Mouse (Mus musculus) midbrain, embryonic 13.5 days (tissue): ENCODE measurements around the gene Ipo5. TPM values are rescaled to one million over a fixed set of nuclear protein-coding genes. Genes with fewer than 3 reads are reported as not detected.

Source experiments
- ATAC-seq: fragments of 200-750 bp; cut with Nextera tagmentation; 2 replicates; pipeline ENCODE4 v1.8.0; 2017; ENCODE audit warnings: mild to moderate bottlenecking, moderate TSS enrichment, moderate library complexity
- H3K27ac ChIP-seq: fragments of 300-500 bp; sonication (generic); 2 replicates; pipeline ENCODE4 v1.5.1; 2015; ENCODE audit warnings: inconsistent platforms, mild to moderate bottlenecking, moderate library complexity
- H3K27me3 ChIP-seq: fragments of 300-500 bp; sonication (generic); 2 replicates; pipeline ENCODE4 v1.6.1; 2015; ENCODE audit warnings: mild to moderate bottlenecking, inconsistent platforms
- H3K36me3 ChIP-seq: fragments of 300-500 bp; sonication (generic); 2 replicates; pipeline ENCODE4 v1.6.1; 2015; ENCODE audit warnings: mild to moderate bottlenecking, inconsistent platforms
- H3K4me1 ChIP-seq: fragments of 300-500 bp; sonication (generic); replicated peaks from 2 replicates; pipeline ENCODE4 v1.6.1; 2015; ENCODE audit warnings: inconsistent platforms
- H3K4me2 ChIP-seq: fragments of 300-500 bp; sonication (generic); replicated peaks from 2 replicates; pipeline ENCODE4 v1.6.1; 2015; ENCODE audit warnings: moderate library complexity, mild to moderate bottlenecking, inconsistent platforms
- H3K4me3 ChIP-seq: fragments of 300-500 bp; sonication (generic); replicated peaks from 2 replicates; pipeline ENCODE4 v1.5.1; 2015; ENCODE audit warnings: mild to moderate bottlenecking, inconsistent platforms
- H3K9ac ChIP-seq: fragments of 300-500 bp; sonication (generic); replicated peaks from 2 replicates; pipeline ENCODE4 v1.6.1; 2015; ENCODE audit warnings: mild to moderate bottlenecking, inconsistent platforms
- H3K9me3 ChIP-seq: fragments of 300-500 bp; sonication (generic); 2 replicates; pipeline ENCODE4 v1.6.1; 2016; ENCODE audit warnings: mild to moderate bottlenecking, inconsistent platforms
- WGBS: fragments of 180-500 bp; shearing (Covaris S2); methylation state at CpG from one replicate; pipeline ENCODE4 v1.1.7; 2015; 5-methylcytosine and 5-hydroxymethylcytosine counted together
- polyA plus RNA-seq: library from polyadenylated mRNA; unstranded; fragments of >200 nt; fragmentation: Nextera tagmentation; extraction: Ambion mirVana; gene quantifications from 2 replicates; pipeline ENCODE4 v1.2.1, GENCODE M21; 2015

The Ipo5 gene
- 69.8 and 70.2 TPM in 2 replicates for polyA plus RNA-seq

DNA sequence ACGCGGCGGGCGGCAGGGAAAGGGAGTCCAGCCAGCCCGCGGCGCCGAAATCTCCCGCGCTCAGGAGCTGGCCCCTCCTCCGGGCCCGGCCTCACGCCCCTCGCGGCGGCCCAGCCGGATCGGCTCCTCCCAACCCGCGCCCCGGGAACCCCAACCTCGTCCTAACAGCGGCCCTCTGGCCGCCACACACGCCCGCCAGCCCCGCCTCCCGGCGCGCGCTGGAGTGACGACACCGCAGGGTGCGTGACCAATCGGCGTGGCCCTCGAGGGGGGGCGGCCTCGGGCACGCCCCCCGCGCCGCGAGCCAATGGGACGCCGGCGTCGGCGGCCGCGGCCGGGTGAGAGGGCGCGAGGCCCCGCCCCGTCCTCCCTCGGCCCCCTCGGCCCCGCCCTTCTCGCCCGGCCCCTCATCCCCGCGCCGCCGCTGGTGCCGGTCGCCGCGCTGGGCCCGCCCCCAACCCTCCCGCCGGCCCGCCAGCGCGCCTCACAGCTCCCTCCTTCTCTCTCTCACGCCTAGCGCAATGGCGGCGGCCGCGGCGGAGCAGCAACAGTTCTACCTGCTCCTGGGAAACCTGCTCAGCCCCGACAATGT lies at the start of gene Ipo5:
Gene Ipo5 (plus strand): TSS at position 492 of the 592 bp plus-strand sequence.
- ATAC-seq, result peak; percentile 95
- peak within 1 kb of the TSS; percentile 92 for H3K27ac ChIP-seq
- WGBS, result under 1% methylated on average over 54 of the region's 83 CpGs
- peak within 1 kb of the TSS; percentile 82 for H3K4me2 ChIP-seq
- no peaks in the 10 kb centered on the region for H3K9me3 ChIP-seq
- no peaks in the 10 kb centered on the region for H3K36me3 ChIP-seq
- peaks cover 19% of the 10 kb centered on the region for H3K4me1 ChIP-seq
- no peaks in the 10 kb centered on the region for H3K27me3 ChIP-seq
- peak within 1 kb of the TSS; percentile 83 for H3K4me3 ChIP-seq
- peak within 1 kb of the TSS; percentile 90 for H3K9ac ChIP-seq

DNA sequence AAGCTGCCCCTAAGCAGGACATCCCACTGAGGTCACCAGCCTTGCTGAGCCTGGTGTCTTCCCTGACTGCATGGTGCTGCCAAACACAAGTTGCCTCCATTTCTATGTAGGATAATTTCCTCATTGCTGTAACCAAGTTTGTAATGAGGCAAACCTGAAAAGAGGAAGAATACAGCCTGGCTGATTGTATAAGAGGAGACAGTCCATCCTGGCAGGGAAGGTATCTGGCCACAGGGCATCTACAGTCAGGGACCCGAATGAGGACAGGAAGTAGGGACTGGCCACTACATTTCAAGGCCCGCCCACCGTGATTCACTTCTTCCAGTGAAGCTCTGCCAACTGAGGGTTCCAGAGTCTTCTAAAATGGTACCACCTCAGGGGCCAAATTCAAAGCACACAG lies 47.8 kb upstream of the Ipo5 start:
- no peak for ATAC-seq

DNA sequence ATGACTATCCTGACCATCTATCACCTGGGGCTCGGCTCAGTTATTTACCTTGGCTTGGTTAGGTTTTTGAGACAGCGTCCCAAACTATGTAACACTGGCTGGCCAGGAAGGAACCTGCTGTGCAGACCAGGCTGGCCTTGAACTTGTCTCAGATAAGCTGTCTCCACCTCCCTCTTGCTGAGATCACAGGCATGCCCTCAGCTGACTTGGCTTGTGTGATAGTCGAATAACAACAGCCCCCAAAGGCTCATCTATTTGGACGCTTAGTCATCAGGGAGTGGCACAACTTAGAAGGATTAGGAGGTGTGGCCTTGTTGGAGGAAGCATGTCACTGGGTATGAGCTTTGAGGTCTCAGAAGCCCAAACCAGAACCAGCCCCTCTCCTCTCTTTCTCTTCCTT lies 46.1 kb upstream of the Ipo5 start:
- Histone ChIP-seq H3K9ac (no peak overlapping the region), H3K4me1 (no peaks in the 10 kb centered on the region), H3K4me2 (no peak overlapping the region), H3K27ac (no peak overlapping the region), H3K4me3 (no peak overlapping the region), H3K36me3 (no peaks in the 10 kb centered on the region), H3K27me3 (no peaks in the 10 kb centered on the region), H3K9me3 (no peaks in the 10 kb centered on the region)
- ATAC-seq, result no peak
- WGBS, result 93% methylated on average over 4 of the region's 4 CpGs

More for the DNA sequence above, 47.8 kb upstream of the Ipo5 start:
- Histone ChIP-seq H3K9ac (no peak overlapping the region), H3K4me1 (no peaks in the 10 kb centered on the region), H3K4me2 (no peak overlapping the region), H3K27ac (no peak overlapping the region), H3K27me3 (no peaks in the 10 kb centered on the region), H3K4me3 (no peak overlapping the region), H3K9me3 (peaks cover 5% of the 10 kb centered on the region), H3K36me3 (no peaks in the 10 kb centered on the region)
- 80% methylated on average over 3 of the region's 3 CpGs for WGBS

DNA sequence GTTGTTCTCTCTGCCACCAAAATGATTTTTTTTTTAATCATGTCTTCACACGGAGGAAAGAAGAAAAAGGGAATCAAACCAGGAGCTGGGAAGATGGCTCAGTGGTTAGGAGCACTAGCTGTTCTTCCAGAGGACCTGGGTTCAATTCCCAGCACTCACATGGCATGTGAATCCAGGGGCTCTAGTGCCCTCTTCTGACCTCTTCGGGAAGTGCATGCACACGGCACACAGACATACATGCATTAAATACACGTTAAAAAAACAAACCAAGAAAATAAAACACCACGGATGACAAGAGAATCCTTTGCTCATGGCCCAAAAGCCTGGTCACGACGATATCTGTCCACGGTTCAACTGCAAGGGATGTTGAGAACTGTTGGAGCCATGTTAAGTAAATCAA lies 44.5 kb upstream of the Ipo5 start:
- Histone ChIP-seq H3K27me3 (no peaks in the 10 kb centered on the region), H3K9me3 (no peaks in the 10 kb centered on the region), H3K4me3 (no peak overlapping the region), H3K36me3 (no peaks in the 10 kb centered on the region), H3K4me1 (no peaks in the 10 kb centered on the region), H3K4me2 (no peak overlapping the region), H3K9ac (no peak overlapping the region), H3K27ac (no peak overlapping the region)
- 93% methylated on average over 8 of the region's 8 CpGs for WGBS
- no peak for ATAC-seq

DNA sequence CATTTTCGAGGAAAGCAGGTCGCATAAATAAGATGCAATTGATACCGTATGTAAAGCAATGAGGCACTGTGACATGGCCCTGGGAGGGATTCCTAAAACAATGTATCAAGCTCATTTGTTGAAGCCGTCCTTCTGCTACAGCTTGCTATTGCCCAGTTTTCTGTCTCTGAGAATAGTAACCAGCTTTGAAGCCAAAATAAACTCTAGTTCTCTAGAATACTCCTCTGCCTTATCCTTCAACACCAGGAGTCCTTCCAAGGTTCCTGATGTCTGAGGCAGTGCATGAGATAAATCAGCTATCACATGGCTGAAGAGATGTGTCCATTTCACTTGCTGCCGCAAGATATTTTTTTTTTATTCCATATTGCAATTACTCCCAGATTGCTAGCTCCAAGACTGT lies 43.9 kb upstream of the Ipo5 start:
- no peak for ATAC-seq
- WGBS, result 92% methylated on average over 5 of the region's 5 CpGs
- H3K27me3 ChIP-seq, result no peaks in the 10 kb centered on the region
- no peak overlapping the region for H3K4me2 ChIP-seq
- no peak overlapping the region for H3K9ac ChIP-seq
- H3K4me1 ChIP-seq, result no peaks in the 10 kb centered on the region
- no peak overlapping the region for H3K4me3 ChIP-seq
- no peak overlapping the region for H3K27ac ChIP-seq
- no peaks in the 10 kb centered on the region for H3K9me3 ChIP-seq
- H3K36me3 ChIP-seq, result no peaks in the 10 kb centered on the region

DNA sequence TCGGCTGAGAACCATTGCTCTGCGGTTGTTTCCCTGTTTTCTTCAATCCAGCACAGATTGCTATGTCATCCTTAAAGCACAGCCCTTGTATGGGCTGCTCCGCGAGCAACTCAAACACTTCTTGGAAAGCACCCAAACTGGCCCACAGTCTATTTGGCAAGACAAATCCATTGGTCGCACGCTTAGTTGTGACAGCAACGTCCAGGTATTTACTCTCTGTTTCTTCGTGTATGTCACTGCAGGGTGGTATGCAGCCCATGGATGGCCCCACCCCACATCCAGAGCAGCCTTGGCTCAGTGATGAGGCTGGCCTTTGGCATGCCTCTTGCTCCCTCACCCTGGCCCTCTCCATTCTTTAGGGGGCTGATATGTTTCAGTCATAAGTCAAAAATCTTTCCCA lies 42.5 kb upstream of the Ipo5 start:
- Histone ChIP-seq H3K9ac (no peak overlapping the region), H3K27ac (no peak overlapping the region), H3K4me2 (no peak overlapping the region), H3K4me3 (no peak overlapping the region), H3K4me1 (no peaks in the 10 kb centered on the region), H3K9me3 (no peaks in the 10 kb centered on the region), H3K27me3 (no peaks in the 10 kb centered on the region), H3K36me3 (no peaks in the 10 kb centered on the region)
- WGBS, result 71% methylated on average over 8 of the region's 8 CpGs
- no peak; the same call in 1 of the 2 replicates for ATAC-seq

DNA sequence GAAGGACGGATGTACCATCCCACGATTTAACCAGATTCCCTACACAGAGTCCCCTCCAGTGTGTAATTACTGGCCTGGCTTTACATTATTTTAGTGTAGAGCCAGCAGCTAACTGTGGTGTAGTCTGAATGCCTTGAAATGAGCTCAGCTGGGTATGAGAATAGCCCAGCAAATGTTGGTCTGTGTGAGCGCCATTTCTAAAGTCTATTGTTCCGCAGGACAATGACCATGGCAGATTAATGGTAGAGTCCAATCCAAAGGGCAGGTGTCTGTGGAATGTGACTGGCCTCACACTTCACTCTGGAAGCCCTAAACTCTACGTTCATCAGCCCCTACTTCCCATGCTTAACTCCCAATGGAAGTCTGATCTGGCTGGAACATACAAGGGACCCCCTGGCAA lies 40.3 kb upstream of the Ipo5 start:
- Histone ChIP-seq H3K27me3 (no peaks in the 10 kb centered on the region), H3K36me3 (no peaks in the 10 kb centered on the region), H3K4me1 (no peaks in the 10 kb centered on the region), H3K9me3 (no peaks in the 10 kb centered on the region), H3K9ac (no peak overlapping the region), H3K4me2 (no peak overlapping the region), H3K27ac (no peak overlapping the region), H3K4me3 (no peak overlapping the region)
- ATAC-seq, result no peak
- WGBS, result 49% methylated on average over 5 of the region's 5 CpGs

DNA sequence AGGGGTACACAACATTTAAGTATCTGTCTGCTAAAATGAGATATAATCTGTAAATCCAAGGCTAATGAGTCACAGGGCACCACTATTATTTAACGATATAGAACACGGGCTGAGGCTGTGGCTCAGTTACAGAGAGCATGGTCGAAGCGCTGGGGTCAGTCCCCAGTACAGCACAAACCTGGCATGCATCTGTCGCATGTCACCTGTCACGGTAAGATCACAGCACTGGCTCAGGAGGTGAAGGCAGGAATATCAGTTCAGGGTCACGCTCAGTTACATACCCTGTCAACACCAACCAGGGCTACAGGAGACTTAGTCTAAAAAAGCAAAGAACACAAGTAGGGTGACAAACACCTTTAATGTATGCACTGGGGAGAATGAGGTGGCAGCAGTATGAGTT lies 36.6 kb upstream of the Ipo5 start:
- no peak overlapping the region for H3K9ac ChIP-seq
- no peak overlapping the region for H3K4me2 ChIP-seq
- no peaks in the 10 kb centered on the region for H3K27me3 ChIP-seq
- ATAC-seq, result no peak
- no peak overlapping the region for H3K27ac ChIP-seq
- H3K4me3 ChIP-seq, result no peak overlapping the region
- no peaks in the 10 kb centered on the region for H3K9me3 ChIP-seq
- no peaks in the 10 kb centered on the region for H3K36me3 ChIP-seq
- WGBS, result 96% methylated on average over 7 of the region's 7 CpGs
- H3K4me1 ChIP-seq, result peaks cover 6% of the 10 kb centered on the region; the same call in 1 of the 2 replicates

DNA sequence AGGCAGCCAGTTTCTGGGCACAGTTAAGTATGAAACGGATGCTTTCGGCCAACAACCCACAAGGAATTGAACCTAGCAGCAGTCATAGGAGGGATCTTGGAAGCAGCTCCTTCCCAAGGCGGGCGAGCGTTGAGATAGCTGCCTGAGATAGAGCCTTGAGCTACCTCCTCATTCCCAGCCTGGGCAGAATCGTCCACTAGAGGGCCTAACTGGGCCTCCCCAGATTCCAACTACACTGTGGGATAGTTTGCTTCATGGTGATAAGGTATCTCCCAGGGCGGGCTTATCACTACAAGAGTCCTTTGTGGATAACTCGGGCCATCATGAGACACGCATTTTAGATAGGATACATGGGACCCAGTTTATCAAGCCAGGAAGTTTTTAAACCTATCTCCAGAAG lies 35.9 kb upstream of the Ipo5 start:
- H3K9me3 ChIP-seq, result no peaks in the 10 kb centered on the region
- H3K4me3 ChIP-seq, result no peak overlapping the region
- no peak overlapping the region for H3K27ac ChIP-seq
- peaks cover 7% of the 10 kb centered on the region; the same call in 1 of the 2 replicates for H3K4me1 ChIP-seq
- no peak for ATAC-seq
- H3K36me3 ChIP-seq, result no peaks in the 10 kb centered on the region
- no peaks in the 10 kb centered on the region for H3K27me3 ChIP-seq
- no peak overlapping the region for H3K4me2 ChIP-seq
- H3K9ac ChIP-seq, result no peak overlapping the region
- 77% methylated on average over 9 of the region's 9 CpGs for WGBS

DNA sequence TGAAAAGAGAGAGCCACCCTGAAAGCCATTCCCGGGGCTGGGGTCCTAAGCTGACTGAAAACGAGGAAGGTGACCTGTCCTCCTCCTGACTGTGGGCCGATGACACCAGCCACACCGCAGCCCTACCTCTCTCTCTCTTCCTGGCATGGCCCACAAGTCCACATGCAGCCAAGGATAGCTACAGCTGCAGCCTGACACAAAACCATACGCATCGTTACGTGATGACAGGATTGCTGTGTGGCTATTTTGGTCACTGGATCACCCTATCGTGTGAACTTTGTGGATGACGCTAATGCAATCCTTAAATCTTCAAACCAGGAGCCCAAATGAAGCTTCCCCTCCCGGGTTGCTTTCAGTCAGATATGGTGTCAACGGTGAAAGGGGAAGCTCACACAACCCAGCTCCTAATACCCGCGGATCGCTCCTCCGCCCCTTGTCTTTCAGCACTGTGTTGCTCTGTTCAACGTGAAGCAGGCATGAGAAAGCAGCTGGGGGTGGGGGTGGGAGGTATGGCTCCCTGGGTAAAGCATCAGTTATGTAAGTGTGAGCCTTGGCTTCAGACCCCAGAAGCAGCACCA lies 35.1 kb upstream of the Ipo5 start:
- Histone ChIP-seq H3K36me3 (no peaks in the 10 kb centered on the region), H3K9ac (no peak overlapping the region), H3K4me1 (peaks cover 7% of the 10 kb centered on the region; the same call in 1 of the 2 replicates), H3K27me3 (no peaks in the 10 kb centered on the region), H3K4me2 (no peak overlapping the region), H3K9me3 (no peaks in the 10 kb centered on the region), H3K4me3 (no peak overlapping the region), H3K27ac (no peak overlapping the region)
- 87% methylated on average over 16 of the region's 16 CpGs for WGBS
- no peak for ATAC-seq

DNA sequence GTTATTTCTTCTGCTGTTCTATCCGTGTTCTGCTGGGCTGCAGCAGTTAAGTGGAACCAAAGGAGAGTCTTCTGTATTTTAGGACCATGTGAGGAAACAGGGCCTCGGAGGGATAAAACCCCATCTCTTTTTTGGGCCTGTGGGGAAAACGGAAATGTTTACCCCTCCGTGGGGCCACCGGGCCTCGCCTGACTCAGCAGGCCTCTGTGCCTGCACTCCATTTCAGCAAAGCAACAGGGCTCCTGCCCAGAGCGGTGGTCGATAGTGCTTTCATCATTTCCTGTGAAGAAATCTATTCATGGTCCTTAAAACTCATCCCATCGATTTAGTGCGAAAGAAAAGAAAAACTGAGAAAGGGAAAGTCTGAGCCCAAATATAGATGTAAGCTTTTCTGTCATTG lies 33.9 kb upstream of the Ipo5 start:
- H3K4me3 ChIP-seq, result no peak overlapping the region
- H3K27me3 ChIP-seq, result no peaks in the 10 kb centered on the region
- H3K9me3 ChIP-seq, result no peaks in the 10 kb centered on the region
- no peak overlapping the region for H3K27ac ChIP-seq
- no peaks in the 10 kb centered on the region for H3K36me3 ChIP-seq
- H3K4me1 ChIP-seq, result peaks cover 7% of the 10 kb centered on the region; the same call in 1 of the 2 replicates
- ATAC-seq, result no peak
- H3K9ac ChIP-seq, result no peak overlapping the region
- 79% methylated on average over 10 of the region's 10 CpGs for WGBS
- H3K4me2 ChIP-seq, result no peak overlapping the region

DNA sequence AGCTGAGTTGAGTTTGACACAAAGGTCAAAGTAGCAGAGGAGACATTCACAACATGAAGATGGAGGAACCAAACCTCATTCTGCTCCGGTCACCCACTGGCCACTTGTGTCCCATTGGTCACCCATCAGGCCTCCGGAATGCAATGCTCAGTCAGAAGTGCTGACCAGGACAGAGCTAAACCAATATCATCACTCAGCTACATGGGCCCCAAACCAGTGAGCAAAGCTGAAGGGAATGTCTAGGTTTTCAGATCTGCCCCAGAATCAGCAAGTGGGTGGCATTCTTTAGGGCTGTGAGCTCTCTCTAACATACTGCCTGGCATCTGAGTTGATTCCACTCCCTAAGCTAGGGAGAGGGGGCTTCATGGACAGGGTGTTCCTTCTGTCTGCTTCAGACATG lies 32.0 kb upstream of the Ipo5 start:
- Histone ChIP-seq H3K9ac (no peak overlapping the region), H3K4me2 (no peak overlapping the region), H3K27me3 (no peaks in the 10 kb centered on the region), H3K36me3 (no peaks in the 10 kb centered on the region), H3K4me3 (no peak overlapping the region), H3K27ac (no peak overlapping the region), H3K4me1 (peaks cover 7% of the 10 kb centered on the region; the same call in 1 of the 2 replicates), H3K9me3 (no peaks in the 10 kb centered on the region)
- no peak for ATAC-seq
- WGBS, result 81% methylated on average over 2 of the region's 2 CpGs

DNA sequence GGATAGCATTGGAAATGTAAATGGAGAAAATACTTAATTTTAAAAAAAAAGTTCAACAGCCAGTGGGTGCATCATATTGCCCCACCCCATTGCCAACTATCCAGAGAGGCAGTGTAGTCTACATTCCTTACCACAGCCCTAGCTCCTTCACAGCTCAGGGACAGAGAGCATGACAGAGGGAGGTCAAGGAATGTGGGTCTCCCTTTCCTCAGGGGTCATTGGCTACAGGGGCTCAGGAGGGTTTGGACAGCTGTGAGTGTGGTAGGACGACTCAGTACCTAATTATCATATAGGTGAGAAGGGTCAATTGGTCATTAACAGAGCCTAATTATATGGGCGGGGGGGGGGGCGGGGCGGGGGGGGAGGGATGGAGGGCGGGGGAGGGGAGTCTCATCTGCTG lies 30.4 kb upstream of the Ipo5 start:
- Histone ChIP-seq H3K27ac (no peak overlapping the region), H3K4me1 (peaks cover 7% of the 10 kb centered on the region; the same call in 1 of the 2 replicates), H3K27me3 (no peaks in the 10 kb centered on the region), H3K9me3 (no peaks in the 10 kb centered on the region), H3K4me2 (no peak overlapping the region), H3K4me3 (no peak overlapping the region), H3K36me3 (no peaks in the 10 kb centered on the region), H3K9ac (no peak overlapping the region)
- 65% methylated on average over 5 of the region's 5 CpGs for WGBS
- no peak for ATAC-seq
